Mouse (Mus musculus) forebrain, embryonic 16.5 days (tissue): ENCODE data around the gene Hist1h2ac. TPM values are rescaled to one million over a fixed set of nuclear protein-coding genes. Genes with fewer than 3 reads are reported as not detected.
A peak's percentile ranks its signal among the peaks of the same experiment; 100 is the strongest.
"Not testable (repeated sequence)": the region's sequence is repeated elsewhere in the genome, so short reads cannot be mapped to it uniquely, and the experiment has no call there.

Source experiments
- ATAC-seq: fragments of 200-750 bp; cut with Nextera tagmentation; 2 replicates; pipeline ENCODE4 v1.8.0; 2017; ENCODE audit warnings: mild to moderate bottlenecking, moderate library complexity
- H3K27ac ChIP-seq: fragments of 300-500 bp; sonication (generic); 2 replicates; pipeline ENCODE4 v1.5.1; 2014; ENCODE audit warnings: low read length, control low read depth
- H3K27me3 ChIP-seq: fragments of 300-500 bp; sonication (generic); replicated peaks from 2 replicates; pipeline ENCODE4 v1.6.1; 2014; ENCODE audit warnings: low read length; ENCODE audit not compliant: control insufficient read depth, insufficient read depth
- H3K36me3 ChIP-seq: fragments of 300-500 bp; sonication (generic); 2 replicates; pipeline ENCODE4 v1.6.1; 2014; ENCODE audit not compliant: control insufficient read depth, insufficient read depth
- H3K4me1 ChIP-seq: fragments of 300-500 bp; sonication (generic); replicated peaks from 2 replicates; pipeline ENCODE4 v1.6.1; 2014; ENCODE audit warnings: low read length; ENCODE audit not compliant: control insufficient read depth, insufficient read depth
- H3K4me2 ChIP-seq: fragments of 300-500 bp; sonication (generic); 2 replicates; pipeline ENCODE4 v1.6.1; 2014; ENCODE audit warnings: mild to moderate bottlenecking, low read length, control low read depth
- H3K4me3 ChIP-seq: fragments of 300-500 bp; sonication (generic); replicated peaks from 2 replicates; pipeline ENCODE4 v1.5.1; 2014; ENCODE audit warnings: mild to moderate bottlenecking, low read length, control low read depth
- H3K9ac ChIP-seq: fragments of 300-500 bp; sonication (generic); replicated peaks from 2 replicates; pipeline ENCODE4 v1.6.1; 2014; ENCODE audit warnings: low read depth, low read length, control low read depth
- H3K9me3 ChIP-seq: fragments of 300-500 bp; sonication (generic); 2 replicates; pipeline ENCODE4 v1.6.1; 2016; ENCODE audit warnings: low read length; ENCODE audit not compliant: control insufficient read depth
- WGBS: fragments of 180-500 bp; shearing (Covaris S2); extraction: QIAGEN DNeasy Blood & Tissue Kit; methylation state at CpG from one replicate; pipeline ENCODE4 v1.1.7; 2014; 5-methylcytosine and 5-hydroxymethylcytosine counted together
- polyA plus RNA-seq: library from polyadenylated mRNA; unstranded; fragments of >200 nt; fragmentation: Nextera tagmentation; extraction: Ambion mirVana; gene quantifications from 2 replicates; pipeline ENCODE4 v1.2.1, GENCODE M21; 2015

Gene Hist1h2ac
- polyA plus RNA-seq = 0.80 and 0.83 TPM in 2 replicates

GRCm38 (mm10) chr13:23683755-23684281 is at the start of gene Hist1h2ac, which contains the start of gene Hist1h2bc:
TSS of gene Hist1h2ac (minus strand) at chr13:23683948.
TSS of gene Hist1h2bc (plus strand) at chr13:23684199.
- Histone ChIP-seq H3K9ac (peak within 1 kb of the TSS; percentile 70), H3K4me3 (peak within 1 kb of the TSS; percentile 60), H3K9me3 (no peaks in the 10 kb centered on the region), H3K27ac (peak within 1 kb of the TSS; percentile 97), H3K27me3 (no peaks in the 10 kb centered on the region), H3K36me3 (no peaks in the 10 kb centered on the region), H3K4me2 (peak within 1 kb of the TSS; percentile 88), H3K4me1 (peaks cover 19% of the 10 kb centered on the region)
- ATAC-seq = peak; percentile 99
- 0% methylated on average over 26 of the region's 32 CpGs for WGBS

DNA sequence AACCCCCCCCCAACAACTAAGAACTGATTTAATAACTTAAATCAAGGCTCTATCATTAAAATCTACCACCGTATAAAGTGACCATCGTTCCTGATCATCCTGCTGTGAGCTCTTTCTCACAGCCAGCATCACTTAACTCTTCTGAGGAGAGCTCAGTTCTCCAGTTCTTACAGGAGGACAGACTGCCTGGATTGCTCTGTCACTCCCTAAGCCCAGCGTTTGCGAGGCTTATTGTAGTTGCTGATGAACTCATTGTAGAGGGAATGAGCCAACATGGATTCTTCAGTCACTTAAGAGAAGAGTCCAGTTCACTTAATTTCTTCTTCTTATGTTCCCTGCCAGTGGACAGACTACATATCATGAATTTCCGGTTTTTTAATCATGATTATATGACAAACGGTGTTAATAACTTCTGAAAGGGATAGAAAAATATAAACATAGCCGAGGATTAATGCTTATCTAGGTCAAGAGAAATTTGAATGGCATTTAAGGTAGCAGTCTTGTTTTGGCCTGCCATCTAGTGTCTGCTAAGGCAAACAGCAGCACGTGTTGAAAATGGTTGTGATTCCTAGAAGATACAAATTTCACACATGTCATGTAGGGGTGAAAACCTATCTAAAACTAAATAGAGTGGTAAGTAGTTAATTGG is 48.5 kb upstream of the Hist1h2ac start:
- no peaks in the 10 kb centered on the region for H3K4me1 ChIP-seq
- ATAC-seq = peak; percentile 62
- 25% methylated on average over 8 of the region's 8 CpGs for WGBS
- no peaks in the 10 kb centered on the region for H3K27me3 ChIP-seq
- H3K4me2 ChIP-seq = no peak overlapping the region
- no peak overlapping the region for H3K27ac ChIP-seq
- no peaks in the 10 kb centered on the region for H3K36me3 ChIP-seq
- no peak overlapping the region for H3K9ac ChIP-seq
- no peaks in the 10 kb centered on the region for H3K9me3 ChIP-seq
- no peak overlapping the region for H3K4me3 ChIP-seq

DNA sequence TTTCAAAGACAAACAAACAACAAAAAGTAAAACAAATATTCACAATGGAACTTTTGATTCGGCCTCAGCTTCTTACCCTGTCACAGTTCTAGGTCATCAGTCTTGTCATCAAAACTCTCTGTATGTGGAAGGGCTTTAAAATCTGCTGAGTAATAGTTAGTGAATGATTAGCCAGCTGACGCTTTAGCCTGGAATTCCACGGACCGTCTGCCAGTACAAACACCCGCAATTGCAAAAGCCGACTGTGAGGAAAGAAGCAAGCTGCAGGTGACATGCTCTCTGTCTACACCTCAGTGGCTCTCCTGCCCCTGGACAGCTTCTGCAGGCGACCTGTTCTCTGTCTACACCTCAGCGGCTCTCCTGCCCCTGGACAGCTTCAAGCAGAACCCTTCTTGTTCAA is 46.7 kb upstream of the Hist1h2ac start:
- H3K4me2 ChIP-seq = no peak overlapping the region
- WGBS = 55% methylated on average over 8 of the region's 8 CpGs
- H3K9me3 ChIP-seq = no peaks in the 10 kb centered on the region
- ATAC-seq = no peak
- H3K4me3 ChIP-seq = no peak overlapping the region
- no peaks in the 10 kb centered on the region for H3K27me3 ChIP-seq
- H3K4me1 ChIP-seq = no peaks in the 10 kb centered on the region
- H3K9ac ChIP-seq = no peak overlapping the region
- H3K27ac ChIP-seq = no peak overlapping the region
- no peaks in the 10 kb centered on the region for H3K36me3 ChIP-seq

DNA sequence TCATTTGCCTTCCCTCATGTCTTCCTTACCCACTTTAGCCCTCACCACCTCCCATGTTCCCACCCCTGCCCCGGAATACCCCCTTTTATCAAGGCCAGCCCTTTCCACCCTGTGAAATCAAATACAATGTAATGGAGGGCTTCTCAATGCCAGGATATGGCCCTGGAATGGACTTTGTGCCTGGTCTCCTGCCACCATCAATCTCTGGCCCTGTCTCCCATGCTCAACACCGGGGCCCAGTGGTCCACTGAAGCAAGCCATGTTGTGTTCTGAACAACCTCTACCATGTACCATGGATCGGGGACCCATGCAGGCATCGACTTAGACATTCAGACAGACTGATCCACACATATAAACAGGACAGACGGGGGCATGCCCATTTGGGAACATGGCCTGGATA is 46.0 kb upstream of the Hist1h2ac start:
- no peak overlapping the region for H3K9ac ChIP-seq
- H3K27ac ChIP-seq = no peak overlapping the region
- H3K27me3 ChIP-seq = no peaks in the 10 kb centered on the region
- ATAC-seq = no peak
- H3K9me3 ChIP-seq = no peaks in the 10 kb centered on the region
- no peaks in the 10 kb centered on the region for H3K4me1 ChIP-seq
- no peak overlapping the region for H3K4me2 ChIP-seq
- no peak overlapping the region for H3K4me3 ChIP-seq
- WGBS = 93% methylated on average over 5 of the region's 5 CpGs
- H3K36me3 ChIP-seq = no peaks in the 10 kb centered on the region

DNA sequence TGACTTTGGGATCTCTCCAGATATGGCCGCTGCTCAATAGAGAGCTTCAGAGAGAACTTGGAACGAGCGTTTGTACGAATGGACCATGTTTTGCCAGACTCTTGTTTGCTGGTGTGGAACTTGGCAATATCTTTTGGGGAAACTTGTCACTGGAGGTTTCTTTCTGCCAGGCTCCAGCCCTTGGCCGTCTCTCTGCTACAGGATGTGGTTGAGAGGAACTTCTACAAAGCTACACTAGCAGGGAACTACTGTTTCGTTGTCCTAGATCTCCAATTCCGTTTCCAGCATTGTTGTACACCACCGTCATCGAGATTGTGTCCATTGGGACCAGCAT is 45.4 kb upstream of the Hist1h2ac start:
- no peaks in the 10 kb centered on the region for H3K9me3 ChIP-seq
- H3K27me3 ChIP-seq = no peaks in the 10 kb centered on the region
- 90% methylated on average over 9 of the region's 9 CpGs for WGBS
- no peak for ATAC-seq
- no peak overlapping the region for H3K9ac ChIP-seq
- no peak overlapping the region for H3K4me2 ChIP-seq
- no peak overlapping the region for H3K27ac ChIP-seq
- H3K4me1 ChIP-seq = no peaks in the 10 kb centered on the region
- H3K36me3 ChIP-seq = no peaks in the 10 kb centered on the region
- no peak overlapping the region for H3K4me3 ChIP-seq

- ATAC-seq = no peak
- Histone ChIP-seq H3K27ac (no peak overlapping the region), H3K36me3 (no peaks in the 10 kb centered on the region), H3K9me3 (no peaks in the 10 kb centered on the region), H3K4me2 (no peak overlapping the region), H3K4me3 (no peak overlapping the region), H3K4me1 (no peaks in the 10 kb centered on the region), H3K27me3 (no peaks in the 10 kb centered on the region), H3K9ac (no peak overlapping the region)
- 91% methylated on average over 18 of the region's 18 CpGs for WGBS
These were observed 44.9 kb upstream of the Hist1h2ac start for GRCm38 (mm10) chr13:23728472-23729191.

DNA sequence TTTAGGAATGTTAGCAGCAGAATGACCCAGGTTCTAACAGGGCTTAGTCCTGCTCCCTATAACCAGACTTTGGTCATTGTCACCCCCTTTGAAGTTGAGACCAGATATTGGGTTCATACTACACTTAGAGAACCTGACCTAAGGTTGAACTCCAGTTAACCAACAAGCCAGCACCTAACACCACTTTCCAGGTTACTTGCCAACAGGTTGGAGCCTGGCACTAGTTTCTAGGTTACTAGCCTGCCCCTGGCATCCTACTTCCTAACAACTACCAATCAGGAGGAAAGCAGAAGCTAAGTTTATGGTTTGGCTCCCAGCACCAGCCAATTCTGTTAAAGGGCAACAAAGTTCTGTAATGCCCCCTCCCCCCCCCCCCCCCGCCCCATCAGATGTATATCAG is 41.5 kb upstream of the Hist1h2ac start:
- no peak for ATAC-seq
- Histone ChIP-seq H3K27ac (no peak overlapping the region), H3K9me3 (no peaks in the 10 kb centered on the region), H3K4me3 (no peak overlapping the region), H3K4me2 (no peak overlapping the region), H3K27me3 (no peaks in the 10 kb centered on the region), H3K4me1 (no peaks in the 10 kb centered on the region), H3K9ac (no peak overlapping the region), H3K36me3 (no peaks in the 10 kb centered on the region)
- no CpG with 5 or more reads among the region's 1 CpGs for WGBS

DNA sequence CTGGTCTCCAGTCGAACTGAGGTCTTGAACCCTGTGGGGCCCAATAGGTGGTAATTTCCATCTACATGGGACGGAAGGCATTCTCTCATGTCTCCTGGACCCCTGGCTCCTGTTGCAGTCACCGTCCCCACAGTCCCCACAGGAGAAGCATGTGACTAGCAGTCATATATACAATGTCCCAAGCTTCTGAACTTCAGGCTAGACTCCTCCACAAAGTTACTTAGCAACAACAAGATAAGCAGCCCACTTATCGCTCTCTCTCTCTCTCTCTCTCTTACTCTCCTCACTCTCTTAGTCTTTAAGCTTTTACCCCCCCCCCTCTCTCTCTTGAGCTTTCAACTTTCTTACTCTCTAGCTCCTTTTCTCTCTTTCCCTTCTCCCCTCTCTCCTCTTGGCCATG is 40.5 kb upstream of the Hist1h2ac start:
- Histone ChIP-seq H3K27me3 (no peaks in the 10 kb centered on the region), H3K4me3 (no peak overlapping the region), H3K4me2 (no peak overlapping the region), H3K9ac (no peak overlapping the region), H3K9me3 (no peaks in the 10 kb centered on the region), H3K36me3 (no peaks in the 10 kb centered on the region), H3K4me1 (no peaks in the 10 kb centered on the region), H3K27ac (no peak overlapping the region)
- WGBS = 91% methylated on average over 4 of the region's 4 CpGs
- ATAC-seq = no peak

DNA sequence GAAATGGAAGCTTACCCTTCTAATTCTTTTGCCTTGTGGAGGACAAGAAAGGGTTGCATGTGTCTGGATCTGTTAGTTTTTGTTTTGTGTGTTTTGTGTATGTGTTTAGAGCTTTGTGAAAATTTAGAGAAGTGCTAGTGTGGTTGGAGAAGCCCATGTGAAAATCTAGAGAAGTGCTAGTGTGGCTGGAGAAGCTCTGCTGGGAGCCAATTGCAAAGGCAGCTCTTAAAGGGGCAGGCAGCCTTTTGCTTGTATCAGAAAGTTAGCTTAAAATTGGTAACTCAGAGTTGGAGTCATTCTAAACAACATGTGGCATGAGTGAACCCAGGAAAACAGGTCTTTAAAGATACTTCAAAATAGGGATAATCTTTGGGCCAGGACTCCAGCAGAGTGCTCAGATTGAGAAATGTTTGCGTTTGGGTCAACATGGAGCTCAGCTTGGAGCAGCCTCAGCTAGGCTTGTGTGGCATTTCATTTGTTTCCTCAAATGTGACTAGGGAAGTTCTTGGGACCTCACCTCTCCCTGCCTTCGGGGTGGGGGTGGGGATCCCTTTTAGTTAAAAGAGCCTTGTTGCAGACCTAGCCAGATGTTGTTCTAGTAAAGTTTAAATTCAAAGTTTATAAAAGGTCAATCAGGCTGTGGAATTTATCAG is 34.0 kb upstream of the Hist1h2ac start:
- H3K4me2 ChIP-seq, H3K27ac ChIP-seq, H3K9me3 ChIP-seq, H3K9ac ChIP-seq, H3K4me3 ChIP-seq, ATAC-seq, H3K36me3 ChIP-seq, H3K27me3 ChIP-seq, H3K4me1 ChIP-seq: not testable (repeated sequence)
- WGBS = 15% methylated on average over 2 of the region's 2 CpGs
